17 mouse cellular contexts compared by ENCODE assay signal in the genomic region with DNA sequence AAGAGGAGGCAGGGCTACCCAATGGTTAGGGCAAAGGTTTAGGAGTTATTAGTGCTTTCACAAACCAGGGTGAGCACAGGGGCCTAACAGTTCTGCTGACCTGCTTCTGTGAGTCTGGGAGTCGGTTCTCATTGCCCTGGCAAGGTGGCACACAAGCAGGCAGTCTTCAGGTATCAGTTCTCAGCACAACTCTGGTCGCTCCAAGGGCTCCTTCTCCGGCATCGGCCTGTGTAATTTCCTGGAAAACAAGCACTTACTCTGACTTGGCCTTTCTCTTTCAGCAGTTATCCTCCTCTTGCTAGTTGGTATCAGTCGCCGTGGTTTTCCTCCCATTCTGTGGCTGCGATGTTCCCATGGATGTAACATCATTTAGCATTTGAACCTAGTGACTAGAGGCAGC. TPM values are rescaled to one million over a fixed set of nuclear protein-coding genes. Genes with fewer than 3 reads are reported as not detected.
"Had no signal": no experiment of that assay in that cellular context is flagged by ENCODE, and none has a peak within 500 bp of the region (broad histone marks: within the 10 kb centered on the region; RNA-seq: fewer than 3 reads in every experiment).

No protein-coding gene starts in this region.

- H3K27ac ChIP-seq: neural tube, embryonic 13.5 days; neural tube, embryonic 15.5 days; stomach, embryonic 15.5 days; stomach, postnatal 0 days had no signal

- H3K4me1 ChIP-seq: neural tube, embryonic 13.5 days; neural tube, embryonic 15.5 days; stomach, embryonic 15.5 days had no signal

- H3K9ac ChIP-seq: neural tube, embryonic 13.5 days; neural tube, embryonic 15.5 days; stomach, embryonic 15.5 days had no signal

- DNase-seq: retina, postnatal 1 day; right cerebral cortex, adult 18-20 months; right cerebral cortex, postnatal 14 days; right cerebral cortex, postnatal 25 days; right cerebral cortex, postnatal 4 days; spleen, adult 18-20 months; thymus, adult 18-20 months; thymus, adult 2 months; thymus, postnatal 14 days; thymus, postnatal 25 days; thymus, postnatal 36 days; thymus, postnatal 4 days had no signal

- H3K27me3 ChIP-seq: neural tube, embryonic 13.5 days; neural tube, embryonic 15.5 days; stomach, embryonic 15.5 days had no signal

- H3K4me2 ChIP-seq: neural tube, embryonic 13.5 days; neural tube, embryonic 15.5 days; stomach, embryonic 15.5 days had no signal

- H3K36me3 ChIP-seq: neural tube, embryonic 13.5 days; neural tube, embryonic 15.5 days; stomach, embryonic 15.5 days had no signal

- H3K9me3 ChIP-seq: neural tube, embryonic 15.5 days; stomach, embryonic 15.5 days had no signal

- H3K4me3 ChIP-seq: neural tube, embryonic 13.5 days; neural tube, embryonic 15.5 days; stomach, embryonic 15.5 days had no signal

RNA-seq across cellular contexts. Expression of gene Rgs6, which starts 38.0 kb away (rescaled TPM):
- polyA plus RNA-seq: thymus, postnatal 0 days had no signal
